Mouse (Mus musculus): ENCODE results near the gene Zbtb20.

DNA sequence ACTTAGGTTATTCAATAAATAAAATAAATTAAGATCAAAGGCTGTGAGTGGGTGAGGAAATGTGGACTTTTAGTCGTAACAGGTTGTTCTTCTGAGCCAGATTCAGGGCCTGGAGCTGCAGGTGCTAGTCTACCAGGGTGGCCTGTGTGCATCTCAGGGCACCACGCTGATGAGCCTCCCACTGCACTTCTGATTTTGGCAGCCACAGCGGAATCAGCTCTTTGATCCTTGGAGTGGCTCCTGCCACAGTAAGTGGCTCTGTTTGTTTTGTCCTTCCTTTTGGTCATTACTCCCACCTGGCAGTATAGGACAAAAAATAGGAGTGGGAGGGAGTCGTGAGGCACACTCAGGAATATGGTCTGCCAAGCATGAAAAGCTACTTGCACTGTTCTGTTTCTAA, 354.6 kb downstream of the Zbtb20 start:
- TF ChIP-seq CTCF (IDR thresholded peaks at IDR 0.05; ENCODE audit: low read depth) (no peak), EP300 (IDR thresholded peaks at IDR 0.05; ENCODE audit: low read depth) (no peak)

Data from heart, postnatal 0 days (tissue).